Mouse (Mus musculus): Measurements from ENCODE around the gene Slc12a5.

The Slc12a5 gene

DNA sequence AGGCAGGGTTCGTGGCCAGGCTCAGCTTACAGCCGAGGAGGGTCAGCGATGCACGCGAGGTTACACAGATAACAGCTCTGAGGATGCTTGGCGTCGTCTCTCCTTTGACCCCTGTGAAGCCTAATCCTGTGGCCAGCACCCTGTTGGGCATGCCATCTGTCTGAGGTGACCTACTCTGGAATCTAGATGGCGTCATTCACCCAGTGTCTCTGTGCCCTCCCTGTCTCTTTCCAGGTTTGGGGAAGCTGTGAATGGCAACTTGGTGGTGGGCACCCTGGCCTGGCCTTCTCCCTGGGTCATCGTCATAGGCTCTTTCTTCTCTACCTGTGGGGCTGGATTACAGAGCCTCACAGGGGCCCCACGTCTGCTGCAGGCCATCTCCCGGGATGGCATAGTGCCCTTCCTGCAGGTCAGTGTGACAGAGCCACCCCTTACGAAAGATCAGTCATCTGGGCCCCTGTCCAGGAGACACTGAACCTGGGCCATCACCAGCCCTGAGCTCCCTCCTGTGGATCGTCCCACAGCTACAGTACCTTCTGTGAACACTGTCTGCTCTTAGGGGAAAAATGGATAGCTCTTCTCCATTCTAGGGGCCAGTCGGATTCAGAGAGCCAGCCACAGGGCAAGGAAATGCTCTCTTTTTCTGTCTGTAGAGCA, 25.9 kb downstream of the Slc12a5 start:
- DNase-seq: no peak

DNA sequence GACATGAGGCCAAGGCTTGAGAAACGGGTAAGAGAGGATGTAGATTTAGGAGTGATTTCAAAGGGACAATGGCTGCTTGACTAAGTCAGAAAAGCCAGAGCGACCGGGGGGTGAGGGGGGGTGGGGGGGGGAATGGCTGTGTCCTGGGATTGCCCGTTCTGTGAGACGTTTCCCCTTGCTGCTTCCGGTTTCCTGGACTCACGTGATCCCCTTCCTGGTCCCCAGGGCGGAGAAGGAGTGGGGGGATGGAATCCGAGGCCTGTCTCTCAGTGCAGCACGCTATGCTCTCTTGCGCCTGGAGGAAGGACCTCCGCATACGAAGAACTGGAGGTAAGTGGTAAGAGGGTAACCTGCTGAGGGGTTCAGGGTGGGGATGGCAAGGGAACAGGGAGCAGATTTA, 28.2 kb downstream of the Slc12a5 start:
- DNase-seq: no peak

DNA sequence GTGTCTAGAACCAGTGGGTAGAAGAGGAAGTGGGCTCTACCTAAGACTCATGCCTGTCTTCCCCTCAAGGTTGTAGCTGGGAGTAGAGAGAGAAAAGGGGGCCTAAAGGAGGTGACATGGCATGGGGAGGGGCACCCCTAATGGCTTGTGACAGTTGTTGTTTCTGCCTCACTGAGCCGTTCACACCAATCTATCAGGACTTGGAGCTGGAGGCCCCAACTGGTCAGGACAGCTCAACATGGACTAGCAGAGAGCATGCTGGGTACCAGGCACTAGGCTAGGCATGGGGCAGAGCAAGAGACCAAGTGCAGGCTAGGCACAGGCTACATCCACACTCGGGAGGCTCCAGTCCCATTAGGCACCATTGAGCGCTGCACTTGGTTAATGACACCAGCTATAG, 30.5 kb downstream of the Slc12a5 start:
- DNase-seq: no peak

DNA sequence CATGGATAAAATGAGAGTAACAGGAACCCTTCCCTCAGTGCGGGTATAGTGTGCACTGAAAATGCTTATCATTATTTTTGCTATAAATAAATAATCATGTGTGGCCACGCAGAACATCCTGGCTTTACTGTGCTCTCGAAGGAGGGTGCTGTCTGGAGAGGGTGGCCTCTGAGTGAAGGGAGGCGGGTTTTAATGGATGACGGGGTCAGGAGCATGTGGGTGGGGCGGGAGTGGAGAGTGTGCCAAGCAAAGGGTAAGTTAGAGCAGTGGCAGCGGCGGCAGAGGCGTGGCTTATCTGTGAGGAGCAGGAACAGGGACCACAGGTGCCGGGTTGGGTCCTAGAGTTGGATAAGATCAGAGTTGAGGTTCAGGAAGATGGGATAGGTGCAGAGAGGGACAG, 31.2 kb downstream of the Slc12a5 start:
- no peak for DNase-seq

DNA sequence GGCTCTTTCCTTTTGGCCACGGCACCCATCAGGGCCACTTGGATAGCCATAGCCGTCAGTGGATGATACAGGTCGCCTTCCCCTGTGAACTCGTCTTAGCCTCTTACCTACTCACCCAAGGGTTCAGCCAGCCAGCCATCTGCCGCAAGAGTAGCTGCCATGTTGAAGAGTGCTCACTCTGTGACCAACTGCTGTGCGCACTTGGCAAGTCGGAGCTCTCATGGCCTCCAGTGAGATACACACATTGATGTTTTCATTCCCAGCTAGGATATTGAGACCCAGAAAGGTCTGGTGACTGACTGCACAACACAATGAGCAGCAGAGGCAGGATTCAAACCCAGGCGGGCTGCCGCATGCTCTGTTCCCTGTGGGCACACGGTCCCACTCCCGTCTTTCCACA, 33.6 kb downstream of the Slc12a5 start:
- DNase-seq: no peak

DNA sequence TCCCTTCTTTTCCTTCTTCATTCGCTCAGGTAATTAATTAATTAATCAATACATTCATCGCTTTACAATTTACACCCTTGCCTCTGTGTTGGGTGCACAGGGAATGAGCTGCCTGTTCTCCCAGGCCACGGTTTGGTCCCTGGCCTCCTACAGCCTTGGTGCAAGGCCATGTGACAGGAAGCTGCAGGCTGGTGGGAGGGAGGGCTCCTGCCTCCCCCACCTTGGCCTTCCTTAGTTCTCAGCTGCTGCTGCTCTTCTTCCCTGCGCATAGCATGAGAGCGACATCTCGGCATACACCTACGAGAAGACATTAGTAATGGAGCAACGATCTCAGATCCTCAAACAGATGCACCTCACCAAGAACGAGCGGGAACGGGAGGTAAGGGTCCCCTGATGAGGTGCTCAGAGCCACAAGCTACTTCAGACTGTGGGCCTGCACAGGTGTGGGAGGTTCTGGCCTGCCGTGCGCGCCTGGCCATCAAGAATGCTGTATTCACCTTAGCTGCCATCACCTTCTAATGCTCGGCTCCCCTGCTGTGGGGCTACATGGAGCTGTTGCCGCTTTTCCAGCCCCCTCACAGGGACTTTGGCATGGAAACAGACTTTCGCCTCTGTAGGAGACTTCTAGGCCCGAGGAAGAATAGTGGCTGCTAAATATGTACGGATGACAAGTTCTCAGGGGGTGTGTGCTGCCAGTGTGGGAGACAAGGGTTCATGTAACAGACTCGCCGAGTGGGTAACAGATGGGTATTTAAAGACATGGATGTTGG, 34.2 kb downstream of the Slc12a5 start:
- DNase-seq: no peak

DNA sequence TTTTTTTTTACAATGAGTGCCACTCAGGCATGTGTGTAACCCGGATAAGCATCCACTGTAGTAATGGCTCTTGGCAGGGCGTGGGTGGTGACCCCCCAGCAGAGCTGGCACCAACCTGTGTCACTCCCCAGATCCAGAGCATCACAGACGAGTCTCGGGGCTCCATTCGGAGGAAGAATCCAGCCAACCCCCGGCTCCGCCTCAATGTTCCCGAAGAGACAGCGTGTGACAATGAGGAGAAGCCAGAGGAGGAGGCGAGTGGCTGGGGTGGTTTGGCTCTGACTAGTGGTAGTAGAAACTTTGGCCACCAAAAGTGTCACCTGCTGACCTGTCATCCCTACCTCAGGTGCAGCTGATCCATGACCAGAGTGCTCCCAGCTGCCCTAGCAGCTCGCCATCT, 35.4 kb downstream of the Slc12a5 start:
- DNase-seq: no peak

DNA sequence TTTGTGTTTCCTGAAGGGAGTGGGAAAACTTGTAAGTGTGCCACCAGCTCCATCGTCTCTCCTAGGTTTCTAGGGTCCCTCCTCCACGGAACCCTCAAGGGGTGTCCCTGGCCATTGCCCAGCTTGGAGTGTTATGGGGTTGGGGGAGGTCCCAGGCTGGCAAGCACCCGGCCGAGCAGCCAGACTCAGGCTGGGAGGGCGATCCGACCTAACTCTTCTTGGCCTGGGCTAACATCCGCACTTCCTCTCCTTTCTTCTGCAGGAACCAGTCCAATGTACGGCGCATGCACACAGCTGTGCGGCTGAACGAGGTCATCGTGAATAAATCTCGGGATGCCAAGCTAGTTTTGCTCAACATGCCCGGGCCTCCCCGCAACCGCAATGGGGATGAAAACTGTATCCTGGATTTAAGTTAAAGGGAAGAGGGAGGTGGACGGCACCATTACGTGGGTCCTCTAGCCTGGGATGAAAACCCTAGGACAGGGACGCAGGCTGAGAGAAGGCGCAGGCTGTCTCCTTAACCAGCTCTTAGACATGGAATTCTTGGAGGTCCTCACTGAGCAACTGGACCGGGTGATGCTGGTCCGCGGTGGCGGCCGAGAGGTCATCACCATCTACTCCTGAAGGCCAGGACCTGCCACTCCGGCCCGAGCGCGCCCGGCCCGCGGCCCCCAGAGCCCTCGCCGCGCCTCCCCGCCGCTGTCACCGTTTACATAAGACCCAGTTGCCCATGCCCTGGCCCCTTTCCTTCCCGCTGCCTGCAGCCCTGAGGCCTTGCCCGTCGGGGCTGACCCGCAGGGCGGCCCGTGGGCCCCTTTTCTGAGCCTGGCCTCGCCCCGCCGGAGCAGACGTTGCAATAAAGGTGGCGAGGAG, 36.5 kb downstream of the Slc12a5 start:
- no peak for DNase-seq

DNA sequence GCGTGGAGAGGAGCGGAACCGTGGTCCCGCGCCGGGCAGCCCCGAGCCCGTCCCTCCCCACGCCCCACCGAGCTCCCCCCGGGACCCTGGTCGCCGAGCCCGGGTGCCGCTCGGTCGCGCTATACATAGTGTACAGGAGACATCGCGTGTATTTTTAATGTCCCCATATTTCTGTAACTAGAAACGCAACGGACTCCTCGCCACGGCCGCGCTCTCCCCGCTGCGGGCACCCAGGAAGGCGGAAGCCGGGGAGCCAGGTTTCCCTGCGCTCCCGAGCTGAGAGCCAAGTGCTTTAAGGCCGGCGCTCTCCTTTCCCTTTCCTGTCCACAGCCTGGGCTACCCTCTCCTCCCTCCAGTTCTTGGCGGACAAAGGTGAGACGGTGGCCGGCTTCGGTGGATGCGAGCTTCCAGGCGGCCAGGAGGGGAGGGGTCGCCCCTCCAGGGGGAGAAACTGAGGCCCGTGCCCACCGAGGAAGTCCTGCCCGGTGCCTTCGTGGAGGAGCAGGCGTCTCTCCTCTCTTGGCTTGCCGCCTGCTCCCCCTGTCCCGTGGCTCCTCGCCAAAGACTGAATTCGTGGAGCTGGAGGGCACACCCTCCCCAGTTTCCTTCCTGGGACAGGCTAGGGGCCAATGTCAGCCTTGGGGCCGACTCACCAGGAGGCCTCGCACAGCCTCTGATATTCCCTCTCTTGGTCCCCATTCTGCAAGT, 37.3 kb downstream of the Slc12a5 start:
- no peak for DNase-seq

DNA sequence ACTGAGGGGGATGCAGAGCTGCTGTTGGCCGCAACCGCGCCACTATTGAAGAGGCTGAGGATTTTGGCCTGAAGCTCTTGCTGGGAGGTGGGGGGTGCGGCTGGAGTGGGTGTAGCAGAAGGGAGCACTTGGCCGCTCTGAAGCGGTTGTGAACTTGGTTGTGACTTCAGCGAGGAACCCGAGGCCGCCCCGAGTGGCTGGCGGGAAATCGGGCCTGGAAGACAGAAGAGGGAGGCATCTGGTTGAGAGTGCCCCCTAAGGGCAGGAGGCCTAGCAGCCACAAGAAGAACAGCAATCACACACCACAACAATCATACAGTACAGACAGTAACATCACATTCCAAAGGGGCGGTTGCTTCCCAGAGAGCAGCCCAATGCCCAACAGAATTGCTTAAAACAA, 41.4 kb downstream of the Slc12a5 start:
- no peak for DNase-seq

DNA sequence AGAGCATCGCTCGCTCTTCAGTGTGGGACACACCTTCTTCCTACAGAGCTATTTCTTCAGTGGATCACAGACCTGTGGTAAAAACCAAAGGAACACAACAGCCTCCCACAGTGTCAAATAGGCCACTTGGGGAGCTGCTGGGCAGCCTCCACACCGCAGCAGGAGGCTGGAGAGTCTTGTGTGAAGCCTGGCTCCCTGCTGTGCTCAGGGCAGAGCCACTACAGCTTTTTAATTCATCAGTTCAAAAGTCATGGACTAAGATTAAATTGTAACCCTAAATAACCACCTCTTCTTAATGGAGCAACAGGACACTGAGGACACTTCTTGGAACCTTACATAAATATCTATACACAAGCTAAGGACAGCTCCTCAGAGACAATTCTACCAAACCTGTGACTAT, 42.5 kb downstream of the Slc12a5 start:
- DNase-seq: no peak

DNA sequence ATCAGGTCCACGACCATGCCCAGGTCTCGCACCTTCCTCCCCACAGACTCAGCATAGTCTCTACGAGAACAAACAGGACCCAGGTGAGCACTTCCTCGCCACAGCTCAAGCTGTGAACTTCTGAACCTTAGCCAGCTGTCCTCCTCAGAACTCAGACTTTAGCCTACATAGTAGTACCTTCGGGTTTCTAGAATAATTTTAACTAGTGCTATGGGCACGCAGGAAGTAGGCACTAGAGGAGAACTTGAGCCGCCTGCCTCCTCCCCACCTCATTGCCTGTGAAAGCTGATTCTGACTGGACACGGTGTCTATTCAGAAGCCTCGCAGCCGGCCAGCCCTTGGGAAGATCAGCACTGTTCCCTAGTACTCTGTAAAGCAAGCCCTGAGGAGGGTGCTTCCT, 43.6 kb downstream of the Slc12a5 start:
- DNase-seq: no peak

DNA sequence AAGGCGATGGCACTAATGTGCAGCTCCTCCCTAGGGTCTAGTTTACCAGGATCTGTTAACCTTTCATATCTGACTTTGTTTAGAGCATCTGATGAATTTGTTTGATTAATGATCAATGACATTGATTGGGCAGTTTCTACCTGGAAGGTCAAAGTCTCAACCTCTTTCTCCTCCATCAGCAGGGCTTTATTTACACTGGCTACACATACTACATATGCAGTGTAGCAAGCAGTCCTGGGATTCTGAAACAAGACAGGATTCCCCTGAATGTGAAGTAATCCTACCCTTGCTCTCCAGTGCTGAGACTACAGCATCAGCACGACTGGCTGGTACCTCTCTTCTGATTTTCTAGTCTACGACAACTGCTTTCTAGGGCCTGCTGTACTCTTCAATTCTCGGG, 46.2 kb downstream of the Slc12a5 start:
- DNase-seq: no peak

DNA sequence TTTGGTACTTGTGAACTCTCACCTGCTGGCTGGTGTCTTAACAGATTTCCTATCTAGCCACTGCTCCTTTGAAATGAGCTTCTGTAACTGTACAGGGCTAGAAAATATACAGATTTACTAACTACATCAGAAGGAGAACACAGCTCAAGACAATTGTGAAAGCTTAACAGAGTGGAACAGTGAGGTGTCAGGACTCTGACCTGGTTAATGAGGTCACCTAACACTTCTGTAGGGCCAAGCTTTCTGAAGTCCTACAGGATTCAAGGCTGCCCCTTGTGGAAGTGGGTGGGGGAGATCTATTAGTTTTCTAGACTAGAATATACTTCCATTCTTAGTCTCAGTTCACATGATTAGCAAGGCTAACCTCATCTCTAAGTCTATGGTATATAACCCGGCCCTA, 47.4 kb downstream of the Slc12a5 start:
- no peak for DNase-seq

DNA sequence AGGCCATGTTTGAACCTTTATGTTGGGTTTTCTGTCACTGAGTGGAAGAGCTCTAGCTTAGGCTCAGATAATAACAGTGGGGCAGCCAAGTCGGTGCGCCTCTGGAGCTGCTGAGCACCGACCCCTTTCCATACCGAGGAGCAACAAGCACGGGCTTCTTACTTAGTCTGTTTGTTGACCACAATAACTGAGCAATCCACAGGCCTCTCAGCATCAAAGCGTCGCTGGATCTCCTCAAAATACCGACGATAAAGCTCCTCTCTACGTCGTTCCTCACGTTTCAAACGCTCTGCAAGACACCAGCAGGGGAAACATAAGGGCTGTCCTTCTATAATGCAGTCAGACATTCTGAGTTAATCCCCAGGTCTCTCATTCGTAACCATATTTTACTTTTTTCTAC, 48.6 kb downstream of the Slc12a5 start:
- DNase-seq: no peak

DNA sequence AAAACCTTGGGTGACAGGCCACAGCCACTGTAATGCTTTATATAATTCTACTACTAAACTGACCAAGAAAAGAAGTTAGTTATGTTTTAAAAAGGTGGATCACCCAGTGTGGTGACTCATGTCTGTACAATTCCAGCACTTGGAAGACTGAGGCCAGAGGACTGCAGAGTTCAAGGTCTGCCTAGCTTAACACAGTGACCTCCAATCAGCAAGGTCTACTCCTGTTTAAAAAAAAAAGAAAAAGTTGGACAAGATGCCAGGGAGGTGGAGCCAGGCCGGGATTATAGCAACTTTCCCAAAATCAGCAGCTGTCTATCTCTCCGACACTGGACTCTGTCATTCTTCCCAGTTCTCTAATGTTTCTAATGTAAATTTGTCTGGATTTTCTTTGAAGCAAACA, 49.0 kb downstream of the Slc12a5 start:
- no peak for DNase-seq

DNA sequence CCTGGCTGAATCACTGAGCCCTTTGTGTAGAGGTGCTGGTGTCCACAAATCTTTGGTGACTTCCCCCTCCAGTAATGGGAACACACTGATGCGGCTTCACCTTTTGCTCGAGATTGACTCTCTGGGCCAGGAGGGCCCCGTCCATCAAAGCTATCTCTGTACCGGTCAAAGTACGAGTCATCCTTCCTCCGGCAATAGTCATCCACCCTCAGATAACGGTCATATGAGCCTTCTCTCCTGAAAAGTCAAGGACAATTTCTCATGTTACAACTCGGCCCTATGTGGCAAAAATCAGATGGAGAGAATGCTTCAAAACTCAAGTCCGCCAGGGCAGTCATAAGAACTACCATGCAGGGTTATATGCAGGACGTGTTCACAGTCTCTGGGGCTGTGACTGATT, 49.7 kb downstream of the Slc12a5 start:
- DNase-seq: no peak

DNA sequence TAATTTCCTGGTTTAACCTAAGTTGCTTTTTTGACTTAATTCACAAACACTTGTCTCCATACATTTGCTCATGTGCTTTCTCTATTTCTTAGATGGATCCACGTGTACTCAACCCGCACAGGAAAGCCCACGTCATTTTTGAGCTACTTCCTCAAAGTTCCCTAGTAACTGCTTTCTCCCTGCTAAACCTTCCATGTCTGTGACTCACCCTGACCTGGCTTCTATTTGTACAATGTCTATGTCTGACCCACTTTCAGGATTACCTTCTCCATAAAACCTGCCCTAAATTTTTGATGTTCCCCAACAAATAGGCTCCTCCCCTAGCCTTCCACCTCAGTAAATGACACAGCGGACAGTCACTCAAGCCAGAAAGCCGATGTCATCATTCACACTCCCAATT, 54.3 kb downstream of the Slc12a5 start:
- no peak for DNase-seq

DNA sequence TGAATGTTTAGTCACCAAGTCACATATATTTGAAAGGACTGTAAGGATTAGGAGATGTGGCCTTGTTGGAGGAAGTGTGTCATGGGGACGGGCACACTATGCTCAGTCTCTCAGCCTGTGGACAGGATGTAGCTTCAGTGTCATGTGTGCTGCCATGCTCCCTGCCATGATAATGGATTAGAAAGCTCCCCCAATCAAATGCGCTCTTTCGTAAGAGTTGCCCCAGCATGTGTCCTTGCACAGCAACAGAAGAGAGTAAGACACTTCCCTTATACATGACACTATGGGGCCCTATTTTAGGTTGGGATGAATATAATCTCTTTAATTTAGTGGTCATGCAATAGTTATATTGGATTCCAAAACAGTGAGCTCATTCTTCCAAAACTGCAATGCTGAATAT, 59.9 kb downstream of the Slc12a5 start:
- no peak for DNase-seq

DNA sequence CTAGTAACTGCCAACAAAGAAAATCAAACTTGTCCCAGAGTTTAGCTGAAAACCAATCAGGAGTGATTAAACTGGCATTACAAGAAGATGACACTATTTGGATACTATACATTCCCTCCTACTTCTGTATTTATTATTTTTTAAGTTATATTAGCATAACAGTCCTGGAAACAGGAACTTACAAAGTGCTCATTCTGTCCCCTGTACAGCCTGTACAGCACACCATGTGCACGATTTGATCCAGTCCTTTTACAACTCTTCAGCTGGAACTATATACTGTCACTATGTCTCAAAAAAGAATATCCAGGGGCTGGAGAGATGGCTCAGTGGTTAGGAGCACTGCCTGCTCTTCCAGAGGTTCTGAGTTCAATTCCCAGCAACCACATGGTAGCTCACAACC, 66.6 kb downstream of the Slc12a5 start:
- DNase-seq: no peak

DNA sequence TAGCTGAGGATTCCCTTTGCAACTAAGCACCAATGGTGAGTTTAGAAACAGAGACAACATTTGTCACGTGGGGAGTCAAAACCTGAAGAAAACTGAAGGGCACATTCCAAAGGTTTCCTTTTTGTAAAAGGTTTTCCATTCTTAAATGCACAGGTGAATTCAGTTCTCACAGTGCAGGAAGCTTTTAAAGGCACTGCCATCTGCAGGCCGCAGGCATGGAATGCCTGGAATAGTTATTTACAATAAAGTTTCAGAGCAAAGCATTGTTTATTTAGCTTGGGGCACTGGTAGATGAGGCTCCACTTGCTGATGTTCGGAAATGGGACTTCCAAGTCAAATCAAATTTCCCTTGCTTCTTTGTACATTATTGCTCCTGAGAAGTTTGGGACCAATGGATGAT, 71.9 kb downstream of the Slc12a5 start:
- no peak for DNase-seq

DNA sequence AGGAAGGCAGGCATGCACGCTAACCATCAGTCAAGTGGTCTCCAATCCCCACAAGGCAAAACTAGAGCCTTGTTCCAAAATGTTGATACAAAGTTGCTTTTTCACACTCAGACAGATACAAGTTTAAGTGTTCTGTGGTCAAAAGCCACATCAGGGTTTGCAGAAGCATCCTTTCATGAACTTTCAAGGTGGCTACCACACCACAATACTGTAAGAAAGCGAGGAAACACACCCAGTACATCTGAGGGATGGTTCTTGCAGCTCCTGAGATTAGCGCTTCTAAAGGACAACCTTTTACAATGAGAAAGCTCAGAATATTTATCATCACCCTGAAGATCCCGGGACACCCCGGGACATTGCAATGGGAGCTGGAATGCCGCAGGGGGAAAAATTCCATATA, 72.7 kb downstream of the Slc12a5 start:
- no peak for DNase-seq

All from right cerebral cortex, postnatal 4 days (tissue).